Mouse (Mus musculus): Measurements from ENCODE around the gene Fem1a. TPM values are rescaled to one million over a fixed set of nuclear protein-coding genes. Genes with fewer than 3 reads are reported as not detected.

Fem1a gene
- polyA plus RNA-seq, 1 experiment from 2014 or later: 17.4 TPM

DNA sequence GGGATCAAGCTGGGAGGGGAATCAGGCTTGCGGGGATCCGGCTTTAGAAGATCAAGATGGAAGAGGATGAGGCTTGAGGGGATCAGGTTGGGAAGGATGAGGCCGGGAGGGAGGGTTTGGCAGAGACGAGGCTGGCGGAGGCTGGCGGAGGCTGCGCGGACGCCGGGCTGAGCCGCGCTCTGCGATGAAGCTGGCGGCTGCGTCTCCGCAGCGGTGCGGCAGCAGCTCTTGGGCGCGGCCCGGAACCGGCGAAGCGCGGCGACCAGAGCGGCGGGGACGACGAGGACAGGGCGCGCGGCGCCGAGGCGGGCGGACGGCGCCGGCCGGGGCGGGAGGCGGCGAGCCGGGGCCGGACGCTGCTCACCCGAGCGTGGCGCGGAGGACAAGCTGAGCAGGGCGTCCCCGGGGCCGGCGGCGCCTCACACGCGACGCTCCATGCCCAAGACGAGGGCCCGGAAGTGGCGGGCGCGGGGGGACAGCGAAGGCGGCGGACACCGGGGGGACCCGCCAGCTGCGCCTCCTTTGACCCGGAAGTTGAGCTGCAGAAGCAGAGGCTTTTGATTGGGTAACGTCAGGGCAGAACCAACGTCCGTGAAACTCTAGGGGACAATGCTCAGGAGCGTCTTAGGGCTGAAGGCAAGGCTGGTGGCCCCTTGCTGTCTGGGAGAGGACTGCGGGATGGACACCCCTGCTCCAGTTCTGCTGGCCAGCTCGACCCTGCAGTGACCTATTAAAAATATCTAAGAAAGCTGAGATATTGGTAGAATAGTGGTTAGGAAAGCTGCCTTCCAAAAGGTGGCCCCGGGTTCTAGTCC, 38.0 kb upstream of the Fem1a start, which contains the start of gene Dpp9:
TSS of gene Dpp9 (minus strand) at position 529 of the 815 bp plus-strand sequence.
- peak; percentile 99 for ATAC-seq
- Histone ChIP-seq H3K27ac (ENCODE audit: low read depth, low read length) (peak within 1 kb of the TSS; percentile 91), H3K9me3 (ENCODE audit: control insufficient read depth, low read length) (no peaks in the 10 kb centered on the region), H3K36me3 (ENCODE audit: control insufficient read depth, insufficient read depth, low read length) (no peaks in the 10 kb centered on the region), H3K4me2 (ENCODE audit: low read length) (peak within 1 kb of the TSS; percentile 70), H3K4me1 (ENCODE audit: control insufficient read depth, insufficient read depth, low read depth, low read length) (peaks cover 25% of the 10 kb centered on the region), H3K4me3 (ENCODE audit: low read length) (peak within 1 kb of the TSS; percentile 76), H3K9ac (ENCODE audit: low read depth, low read length) (peak within 1 kb of the TSS; percentile 86), H3K27me3 (replicated peaks; ENCODE audit: control insufficient read depth, insufficient read depth, low read length) (no peaks in the 10 kb centered on the region)
- under 1% methylated on average over 68 of the region's 78 CpGs for WGBS

DNA sequence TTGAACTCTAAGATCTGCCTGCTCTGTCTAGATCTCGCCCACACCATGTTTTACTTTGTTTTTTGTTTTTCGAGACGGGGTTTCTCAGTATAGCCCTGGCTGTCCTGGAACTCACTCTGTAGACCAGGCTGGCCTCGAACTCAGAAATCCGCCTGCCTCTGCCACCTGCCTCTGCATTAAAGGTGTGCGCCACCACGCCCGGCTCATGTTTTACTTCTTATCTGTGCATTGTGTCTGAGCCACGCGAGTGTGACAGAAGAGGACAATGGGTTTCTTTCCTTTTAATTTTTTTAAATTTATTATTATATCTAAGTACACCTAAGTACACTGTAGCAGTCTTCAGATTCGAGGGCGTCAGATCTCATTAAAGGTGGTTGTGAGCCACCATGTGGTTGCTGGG, 37.4 kb upstream of the Fem1a start:
- H3K4me1 ChIP-seq (ENCODE audit: control insufficient read depth, insufficient read depth, low read depth, low read length): peaks cover 25% of the 10 kb centered on the region
- peak overlapping the region; percentile 91 for H3K27ac ChIP-seq (ENCODE audit: low read depth, low read length)
- no peaks in the 10 kb centered on the region for H3K9me3 ChIP-seq (ENCODE audit: control insufficient read depth, low read length)
- no peak for ATAC-seq
- no peaks in the 10 kb centered on the region for H3K27me3 ChIP-seq (replicated peaks; ENCODE audit: control insufficient read depth, insufficient read depth, low read length)
- peak overlapping the region; percentile 67 for H3K4me2 ChIP-seq (ENCODE audit: low read length)
- no peaks in the 10 kb centered on the region for H3K36me3 ChIP-seq (ENCODE audit: control insufficient read depth, insufficient read depth, low read length)
- H3K9ac ChIP-seq (ENCODE audit: low read depth, low read length): peak overlapping the region; percentile 86
- WGBS: 48% methylated on average over 12 of the region's 12 CpGs
- H3K4me3 ChIP-seq (ENCODE audit: low read length): peak overlapping the region; percentile 76

DNA sequence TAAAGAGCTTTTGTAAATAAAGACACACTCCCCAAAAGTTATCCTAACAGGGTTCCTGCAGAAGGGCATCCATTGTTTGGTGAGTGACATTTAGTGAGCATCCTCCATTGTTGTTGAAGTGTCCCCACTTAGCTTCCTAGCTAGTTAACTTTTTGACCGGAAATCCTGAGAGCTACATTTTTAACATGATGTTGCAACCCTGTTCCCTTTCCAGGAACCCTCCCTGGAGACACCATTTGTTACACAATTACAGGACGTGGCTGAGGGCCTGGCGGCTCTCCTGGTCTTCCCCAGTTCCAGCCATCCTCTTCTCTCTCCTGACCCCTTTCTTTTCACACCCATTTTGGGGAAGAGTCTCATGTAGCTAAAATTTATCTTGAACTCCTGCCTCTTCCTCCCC, 36.8 kb upstream of the Fem1a start:
- no peaks in the 10 kb centered on the region for H3K36me3 ChIP-seq (ENCODE audit: control insufficient read depth, insufficient read depth, low read length)
- no peak overlapping the region for H3K9ac ChIP-seq (ENCODE audit: low read depth, low read length)
- H3K9me3 ChIP-seq (ENCODE audit: control insufficient read depth, low read length): no peaks in the 10 kb centered on the region
- no peak for ATAC-seq
- H3K4me1 ChIP-seq (ENCODE audit: control insufficient read depth, insufficient read depth, low read depth, low read length): peaks cover 25% of the 10 kb centered on the region
- H3K4me3 ChIP-seq (ENCODE audit: low read length): no peak overlapping the region
- WGBS: 65% methylated on average over 3 of the region's 3 CpGs
- H3K4me2 ChIP-seq (ENCODE audit: low read length): no peak overlapping the region; the same call in 1 of the 2 replicates
- H3K27me3 ChIP-seq (replicated peaks; ENCODE audit: control insufficient read depth, insufficient read depth, low read length): no peaks in the 10 kb centered on the region
- H3K27ac ChIP-seq (ENCODE audit: low read depth, low read length): no peak overlapping the region

DNA sequence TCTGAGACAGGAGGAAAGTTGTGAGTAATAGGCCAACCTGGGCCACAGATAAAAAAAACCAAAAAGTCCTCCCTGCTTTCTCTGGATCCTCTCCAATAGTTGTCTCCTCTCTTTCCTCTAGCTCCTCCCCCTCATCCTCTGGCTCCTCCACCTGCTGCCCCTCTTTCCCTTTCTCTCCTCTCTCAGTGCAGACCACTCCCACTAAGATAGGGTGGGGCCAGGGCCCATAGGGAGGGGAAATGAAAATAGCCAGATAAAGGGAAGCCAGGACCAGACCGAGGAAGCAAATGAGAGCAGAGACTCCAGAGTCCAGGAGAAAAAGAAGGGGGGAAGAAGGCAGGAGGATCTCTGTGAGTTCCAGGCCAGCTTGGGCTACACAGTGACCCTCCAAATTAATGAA, 31.7 kb upstream of the Fem1a start:
- H3K27ac ChIP-seq (ENCODE audit: low read depth, low read length): no peak overlapping the region
- WGBS: 48% methylated on average over 1 of the region's 1 CpGs

DNA sequence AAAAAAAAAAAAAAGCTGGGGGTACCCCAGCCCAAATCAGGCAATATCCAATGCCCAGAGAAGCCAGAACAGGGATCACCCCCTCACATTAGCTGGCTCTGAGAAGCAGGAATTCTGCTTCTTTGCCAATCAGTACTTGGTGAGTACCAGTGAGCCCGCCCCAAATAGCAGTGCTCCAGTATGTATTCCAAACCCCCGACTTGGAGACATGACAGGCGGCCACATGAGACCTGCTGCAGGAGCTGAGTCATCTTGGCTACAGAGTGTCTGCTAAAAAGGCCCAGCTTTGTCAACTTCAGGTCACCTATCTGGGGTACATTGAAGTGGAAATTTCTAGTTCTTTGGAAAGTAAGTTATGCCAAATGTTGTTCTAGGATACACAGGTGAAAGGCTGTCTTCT, 30.0 kb upstream of the Fem1a start:
- no peaks in the 10 kb centered on the region for H3K36me3 ChIP-seq (ENCODE audit: control insufficient read depth, insufficient read depth, low read length)
- H3K27ac ChIP-seq (ENCODE audit: low read depth, low read length): no peak overlapping the region
- no peak overlapping the region for H3K4me3 ChIP-seq (ENCODE audit: low read length)
- ATAC-seq: no peak
- H3K27me3 ChIP-seq (replicated peaks; ENCODE audit: control insufficient read depth, insufficient read depth, low read length): peaks cover 2% of the 10 kb centered on the region; the same call in 1 of the 2 replicates
- H3K9me3 ChIP-seq (ENCODE audit: control insufficient read depth, low read length): no peaks in the 10 kb centered on the region
- H3K4me1 ChIP-seq (ENCODE audit: control insufficient read depth, insufficient read depth, low read depth, low read length): no peaks in the 10 kb centered on the region
- 77% methylated on average over 3 of the region's 3 CpGs for WGBS
- H3K4me2 ChIP-seq (ENCODE audit: low read length): no peak overlapping the region
- H3K9ac ChIP-seq (ENCODE audit: low read depth, low read length): no peak overlapping the region

More for the DNA sequence above, 31.7 kb upstream of the Fem1a start:
- H3K27me3 ChIP-seq (replicated peaks; ENCODE audit: control insufficient read depth, insufficient read depth, low read length): peaks cover 2% of the 10 kb centered on the region; the same call in 1 of the 2 replicates
- H3K4me1 ChIP-seq (ENCODE audit: control insufficient read depth, insufficient read depth, low read depth, low read length): no peaks in the 10 kb centered on the region
- no peak overlapping the region for H3K4me3 ChIP-seq (ENCODE audit: low read length)
- no peak for ATAC-seq
- no peak overlapping the region for H3K4me2 ChIP-seq (ENCODE audit: low read length)
- no peak overlapping the region for H3K9ac ChIP-seq (ENCODE audit: low read depth, low read length)
- no peaks in the 10 kb centered on the region for H3K36me3 ChIP-seq (ENCODE audit: control insufficient read depth, insufficient read depth, low read length)
- H3K9me3 ChIP-seq (ENCODE audit: control insufficient read depth, low read length): no peaks in the 10 kb centered on the region

DNA sequence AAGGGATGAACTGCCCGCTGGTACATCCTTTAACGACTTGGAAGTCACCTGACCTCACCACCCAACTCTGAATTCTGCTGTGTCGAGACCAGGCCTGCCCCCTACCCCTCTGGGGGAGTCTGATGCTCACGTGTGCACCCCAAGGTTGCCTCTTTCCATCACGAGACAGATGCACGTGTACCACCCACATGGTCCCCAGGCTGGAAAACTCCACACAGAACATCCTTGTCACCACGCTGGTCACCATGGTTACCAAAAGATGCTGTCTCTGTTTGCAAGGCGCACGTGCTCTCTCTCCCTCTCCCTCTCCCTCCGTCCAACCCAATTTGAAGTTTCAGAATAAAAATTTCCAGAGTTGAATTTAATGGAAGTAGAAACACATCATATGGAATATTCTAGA, 26.7 kb upstream of the Fem1a start:
- Histone ChIP-seq H3K4me1 (ENCODE audit: control insufficient read depth, insufficient read depth, low read depth, low read length) (peaks cover 11% of the 10 kb centered on the region), H3K27me3 (replicated peaks; ENCODE audit: control insufficient read depth, insufficient read depth, low read length) (peaks cover 2% of the 10 kb centered on the region; the same call in 1 of the 2 replicates), H3K9me3 (ENCODE audit: control insufficient read depth, low read length) (no peaks in the 10 kb centered on the region), H3K4me3 (ENCODE audit: low read length) (no peak overlapping the region), H3K9ac (ENCODE audit: low read depth, low read length) (no peak overlapping the region), H3K36me3 (ENCODE audit: control insufficient read depth, insufficient read depth, low read length) (no peaks in the 10 kb centered on the region), H3K4me2 (ENCODE audit: low read length) (no peak overlapping the region), H3K27ac (ENCODE audit: low read depth, low read length) (no peak overlapping the region)
- no peak for ATAC-seq
- 53% methylated on average over 10 of the region's 10 CpGs for WGBS

DNA sequence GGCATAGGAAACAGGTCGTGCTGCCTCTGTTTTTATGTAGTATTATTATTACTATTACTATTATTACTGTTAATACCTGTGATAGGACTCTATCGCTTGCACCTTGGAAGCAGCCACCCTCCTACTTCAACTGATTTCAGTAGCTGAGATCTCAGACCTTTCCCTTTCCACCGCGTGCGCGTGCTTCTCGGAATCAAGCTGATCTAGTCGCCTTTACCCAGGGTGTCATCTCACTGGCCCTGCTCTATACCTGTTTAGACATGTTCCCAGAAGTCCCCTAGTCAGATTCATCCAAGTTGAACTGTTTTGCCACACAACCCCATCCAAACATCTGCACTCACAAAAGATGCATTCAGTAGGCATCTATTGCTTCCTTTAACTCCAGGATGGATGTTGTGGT, 23.2 kb upstream of the Fem1a start:
- Histone ChIP-seq H3K4me3 (ENCODE audit: low read length) (peak overlapping the region; percentile 20; the same call in 1 of the 2 replicates), H3K9me3 (ENCODE audit: control insufficient read depth, low read length) (no peaks in the 10 kb centered on the region), H3K4me1 (ENCODE audit: control insufficient read depth, insufficient read depth, low read depth, low read length) (peaks cover 11% of the 10 kb centered on the region), H3K9ac (ENCODE audit: low read depth, low read length) (peak overlapping the region; percentile 2; the same call in 1 of the 2 replicates), H3K27ac (ENCODE audit: low read depth, low read length) (no peak overlapping the region), H3K36me3 (ENCODE audit: control insufficient read depth, insufficient read depth, low read length) (no peaks in the 10 kb centered on the region), H3K4me2 (ENCODE audit: low read length) (peak overlapping the region; percentile 59), H3K27me3 (replicated peaks; ENCODE audit: control insufficient read depth, insufficient read depth, low read length) (no peaks in the 10 kb centered on the region)
- peak; percentile 32 for ATAC-seq
- 50% methylated on average over 8 of the region's 8 CpGs for WGBS

DNA sequence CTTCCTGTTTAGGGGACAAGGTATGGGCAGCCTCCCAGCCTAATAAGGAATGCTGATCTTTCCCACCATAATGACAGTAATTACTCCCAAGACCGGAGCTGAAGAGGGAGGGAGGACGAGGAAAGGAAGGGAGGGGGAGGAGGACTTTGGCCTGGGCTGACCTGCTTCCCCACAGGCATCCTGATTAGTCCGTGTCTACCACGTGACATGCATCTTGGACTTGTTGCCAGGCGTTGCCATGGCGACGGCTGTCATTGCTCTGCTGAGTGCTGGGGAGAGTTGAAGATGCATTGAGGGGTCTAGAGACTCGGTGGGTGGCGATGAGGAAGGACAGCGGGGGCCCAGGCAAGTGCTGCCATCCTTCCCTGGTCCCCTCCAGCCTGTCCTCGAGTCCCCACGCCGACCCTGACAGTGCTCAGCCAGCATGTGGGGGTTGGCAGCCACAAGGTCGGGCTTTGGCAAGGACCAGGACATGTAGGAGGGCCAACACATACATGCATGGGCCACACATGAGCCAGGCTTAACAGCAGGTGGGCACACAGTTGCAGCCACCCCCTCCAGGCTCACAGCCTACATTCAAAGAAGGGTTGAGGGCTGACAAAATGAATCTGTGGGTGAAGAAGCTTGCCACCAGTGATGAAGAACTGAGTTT, 22.7 kb upstream of the Fem1a start:
- H3K36me3 ChIP-seq (ENCODE audit: control insufficient read depth, insufficient read depth, low read length): no peaks in the 10 kb centered on the region
- peak; percentile 95 for ATAC-seq
- H3K9ac ChIP-seq (ENCODE audit: low read depth, low read length): peak overlapping the region; percentile 27; the same call in 1 of the 2 replicates
- peak overlapping the region; percentile 39; the same call in 1 of the 2 replicates for H3K27ac ChIP-seq (ENCODE audit: low read depth, low read length)
- H3K27me3 ChIP-seq (replicated peaks; ENCODE audit: control insufficient read depth, insufficient read depth, low read length): no peaks in the 10 kb centered on the region
- 2% methylated on average over 14 of the region's 14 CpGs for WGBS
- H3K9me3 ChIP-seq (ENCODE audit: control insufficient read depth, low read length): no peaks in the 10 kb centered on the region
- H3K4me2 ChIP-seq (ENCODE audit: low read length): peak overlapping the region; percentile 59
- peak overlapping the region; percentile 20 for H3K4me3 ChIP-seq (ENCODE audit: low read length)
- H3K4me1 ChIP-seq (ENCODE audit: control insufficient read depth, insufficient read depth, low read depth, low read length): peaks cover 11% of the 10 kb centered on the region

Measured in hindbrain, embryonic 16.5 days (tissue).